Mouse (Mus musculus) heart, embryonic 14.5 days (tissue): ENCODE results near the gene Dock6. TPM values are rescaled to one million over a fixed set of nuclear protein-coding genes. Genes with fewer than 3 reads are reported as not detected.

ENCODE experiments used
- ATAC-seq: fragments of 200-750 bp; cut with Nextera tagmentation; 2 replicates; pipeline ENCODE4 v1.8.0; 2017; ENCODE audit warnings: low read depth, moderate TSS enrichment; ENCODE audit not compliant: insufficient number of reproducible peaks, insufficient read depth, low FRiP score
- H3K27ac ChIP-seq, 2 experiments: fragments of 200-500 bp in 1 of 2; fragments of 300-500 bp in 1 of 2; sonication (generic) in 1 of 2; replicated peaks in 1 of 2; 2 replicates each; pipeline ENCODE4 v1.5.1; 2012 to 2014; ENCODE audit warnings: low read depth in 2 of 2, low read length in 2 of 2, control low read depth in 1 of 2, mild to moderate bottlenecking in 1 of 2, mixed read lengths in 1 of 2; ENCODE audit not compliant: control insufficient read depth in 1 of 2, insufficient read depth in 1 of 2
- H3K27me3 ChIP-seq: fragments of 300-500 bp; sonication (generic); 2 replicates; pipeline ENCODE4 v1.6.1; 2014; ENCODE audit warnings: mild to moderate bottlenecking, low read length, control low read depth; ENCODE audit not compliant: control insufficient read depth, insufficient read depth
- H3K36me3 ChIP-seq: fragments of 300-500 bp; sonication (generic); 2 replicates; pipeline ENCODE4 v1.6.1; 2014; ENCODE audit warnings: mild to moderate bottlenecking, control low read depth, low read length, mixed read lengths; ENCODE audit not compliant: control insufficient read depth, insufficient read depth
- H3K4me1 ChIP-seq, 2 experiments: fragments of 200-500 bp in 1 of 2; fragments of 300-500 bp in 1 of 2; sonication (generic) in 1 of 2; 2 replicates each; pipeline ENCODE4 v1.6.1; 2012 to 2014; ENCODE audit warnings: low read length in 2 of 2, control low read depth in 1 of 2, mixed read lengths in 1 of 2; ENCODE audit not compliant: control insufficient read depth in 2 of 2, insufficient read depth in 2 of 2
- H3K4me2 ChIP-seq: fragments of 300-500 bp; sonication (generic); 2 replicates; pipeline ENCODE4 v1.6.1; 2014; ENCODE audit warnings: mild to moderate bottlenecking, low read length
- H3K4me3 ChIP-seq, 2 experiments: fragments of 200-500 bp in 1 of 2; fragments of 300-500 bp in 1 of 2; sonication (generic) in 1 of 2; 2 replicates each; pipeline ENCODE4 v1.5.1; 2012 to 2014; ENCODE audit warnings: low read length in 2 of 2, mild to moderate bottlenecking in 2 of 2, control low read depth in 1 of 2, low read depth in 1 of 2, moderate library complexity in 1 of 2; ENCODE audit not compliant: control insufficient read depth in 1 of 2, insufficient read depth in 1 of 2
- H3K9ac ChIP-seq: fragments of 300-500 bp; sonication (generic); 2 replicates; pipeline ENCODE4 v1.6.1; 2014; ENCODE audit warnings: mild to moderate bottlenecking, low read length
- H3K9me3 ChIP-seq: fragments of 300-500 bp; sonication (generic); 2 replicates; pipeline ENCODE4 v1.6.1; 2016; ENCODE audit warnings: low read length, control low read depth; ENCODE audit not compliant: control insufficient read depth
- WGBS: fragments of 180-500 bp; shearing (Covaris S2); extraction: QIAGEN DNeasy Blood & Tissue Kit; methylation state at CpG from one replicate; pipeline ENCODE4 v1.1.7; 2014; 5-methylcytosine and 5-hydroxymethylcytosine counted together
- polyA plus RNA-seq: library from polyadenylated mRNA; unstranded; fragments of >200 nt; fragmentation: Nextera tagmentation; extraction: Ambion mirVana; gene quantifications from 2 replicates; pipeline ENCODE4 v1.2.1, GENCODE M21; 2014

Gene Dock6
- polyA plus RNA-seq, 1 experiment from 2014 or later, result 44.5 TPM

GRCm38 (mm10) chr9:21846755-21847341 lies 5.6 kb downstream of the Dock6 start:
- Histone ChIP-seq H3K9me3 (no peaks in the 10 kb centered on the region), H3K4me3 (peak overlapping the region; percentile 36 to 44), H3K9ac (peak overlapping the region; percentile 69), H3K4me1 (peaks cover 22 to 34% of the 10 kb centered on the region in 2 experiments), H3K27ac (peak overlapping the region; percentile 93 to 95), H3K36me3 (peaks cover 35% of the 10 kb centered on the region), H3K4me2 (peak overlapping the region; percentile 69), H3K27me3 (no peaks in the 10 kb centered on the region)
- ATAC-seq, result peak; percentile 83
- WGBS, result 9% methylated on average over 11 of the region's 11 CpGs

GRCm38 (mm10) chr9:21845381-21846080 lies 6.9 kb downstream of the Dock6 start:
- Histone ChIP-seq H3K27ac (peak overlapping the region; percentile 25 to 93; a peak in 3 of 4 replicates), H3K9me3 (no peaks in the 10 kb centered on the region), H3K36me3 (peaks cover 44% of the 10 kb centered on the region), H3K4me1 (peaks cover 22 to 34% of the 10 kb centered on the region in 2 experiments), H3K4me2 (no peak overlapping the region), H3K27me3 (no peaks in the 10 kb centered on the region), H3K4me3 (no peak overlapping the region), H3K9ac (no peak overlapping the region; the same call in 1 of the 2 replicates)
- ATAC-seq, result no peak
- 48% methylated on average over 14 of the region's 14 CpGs for WGBS

- no peaks in the 10 kb centered on the region for H3K27me3 ChIP-seq
- H3K4me2 ChIP-seq, result no peak overlapping the region
- no peak for ATAC-seq
- peak overlapping the region; percentile 51 to 60; a peak in 3 of 4 replicates for H3K27ac ChIP-seq
- H3K36me3 ChIP-seq, result peaks cover 59% of the 10 kb centered on the region
- H3K9ac ChIP-seq, result peak overlapping the region; percentile 2; the same call in 1 of the 2 replicates
- 57% methylated on average over 6 of the region's 6 CpGs for WGBS
- no peak overlapping the region for H3K4me3 ChIP-seq
- H3K4me1 ChIP-seq, result peaks cover 22 to 30% of the 10 kb centered on the region in 2 experiments
- no peaks in the 10 kb centered on the region for H3K9me3 ChIP-seq
Observed at GRCm38 (mm10) chr9:21843086-21843485, 9.3 kb downstream of the Dock6 start.

GRCm38 (mm10) chr9:21842391-21842790 lies 10.0 kb downstream of the Dock6 start:
- Histone ChIP-seq H3K27me3 (no peaks in the 10 kb centered on the region), H3K4me2 (no peak overlapping the region), H3K36me3 (peaks cover 65% of the 10 kb centered on the region), H3K4me3 (no peak overlapping the region), H3K27ac (peak overlapping the region; percentile 51 to 60), H3K9ac (no peak overlapping the region), H3K9me3 (no peaks in the 10 kb centered on the region), H3K4me1 (peaks cover 18 to 25% of the 10 kb centered on the region in 2 experiments)
- 34% methylated on average over 5 of the region's 5 CpGs for WGBS
- ATAC-seq, result peak; percentile 38; the same call in 1 of the 2 replicates

GRCm38 (mm10) chr9:21841340-21841739 lies 11.1 kb downstream of the Dock6 start:
- Histone ChIP-seq H3K9ac (no peak overlapping the region), H3K4me1 (peaks cover 9 to 15% of the 10 kb centered on the region in 2 experiments), H3K27ac (no peak overlapping the region), H3K36me3 (peaks cover 76% of the 10 kb centered on the region), H3K4me3 (no peak overlapping the region), H3K4me2 (no peak overlapping the region), H3K27me3 (no peaks in the 10 kb centered on the region), H3K9me3 (no peaks in the 10 kb centered on the region)
- ATAC-seq, result no peak
- 90% methylated on average over 6 of the region's 6 CpGs for WGBS

GRCm38 (mm10) chr9:21840115-21840787 lies 12.2 kb downstream of the Dock6 start:
- Histone ChIP-seq H3K36me3 (peaks cover 77% of the 10 kb centered on the region), H3K27ac (no peak overlapping the region)
- ATAC-seq, result no peak

GRCm38 (mm10) chr9:21837690-21838089 lies 14.7 kb downstream of the Dock6 start:
- 93% methylated on average over 2 of the region's 2 CpGs for WGBS
- Histone ChIP-seq H3K9ac (no peak overlapping the region), H3K36me3 (peaks cover 76% of the 10 kb centered on the region), H3K9me3 (no peaks in the 10 kb centered on the region), H3K4me2 (no peak overlapping the region), H3K27me3 (no peaks in the 10 kb centered on the region), H3K4me3 (no peak overlapping the region), H3K4me1 (peaks cover 2 to 7% of the 10 kb centered on the region in 2 experiments; a peak in 2 of 4 replicates), H3K27ac (no peak overlapping the region)
- ATAC-seq, result no peak

More at GRCm38 (mm10) chr9:21840115-21840787, 12.2 kb downstream of the Dock6 start:
- peaks cover 4 to 9% of the 10 kb centered on the region in 2 experiments; a peak in 2 of 4 replicates for H3K4me1 ChIP-seq
- H3K27me3 ChIP-seq, result no peaks in the 10 kb centered on the region
- no peak overlapping the region for H3K4me3 ChIP-seq
- no peaks in the 10 kb centered on the region for H3K9me3 ChIP-seq
- no peak overlapping the region for H3K9ac ChIP-seq
- no peak overlapping the region for H3K4me2 ChIP-seq
- WGBS, result 50% methylated on average over 8 of the region's 8 CpGs
